Mouse (Mus musculus) limb, embryonic 12.5 days (tissue): ENCODE measurements at regions not wholly inside any gene's neighbourhood (a gene's known extent, or its start where the extent isn't known, plus 50 kb on each side); places are given as distances from the start of the nearest gene placed in this dataset. TPM values are rescaled to one million over a fixed set of nuclear protein-coding genes. Genes with fewer than 3 reads are reported as not detected.

Experiments
- microRNA-seq: library from miRNA; unstranded; fragments of <30 nt; microRNA quantifications from one replicate; pipeline ENCODE4, GENCODE M21; 2017

Small RNA genes lying in the stretch of these regions (microRNA-seq; reads per million reads assigned to microRNA genes)
- not detected for gene Gm23292
